Mouse (Mus musculus) lung, adult 2 months (tissue): ENCODE data around the gene Tbc1d15. TPM values are rescaled to one million over a fixed set of nuclear protein-coding genes. Genes with fewer than 3 reads are reported as not detected.

Source experiments
- DNase-seq: peaks from one replicate; pipeline ENCODE4 v3.0.0; 2022
- H3K4me1 ChIP-seq: fragments of 200-500 bp; 2 replicates; pipeline ENCODE4 v1.6.1; 2011; ENCODE audit warnings: low read length; ENCODE audit not compliant: control insufficient read depth, insufficient read depth
- H3K4me3 ChIP-seq: fragments of 200-500 bp; replicated peaks from 2 replicates; pipeline ENCODE3; 2011; ENCODE audit warnings: low read depth, mild to moderate bottlenecking, control low read depth, low read length; ENCODE audit errors: extremely low read depth
- CTCF ChIP-seq: fragments of 200-500 bp; IDR thresholded peaks from 2 replicates; pipeline ENCODE4 v1.5.1; 2011; ENCODE audit warnings: mild to moderate bottlenecking, low read length, control low read depth; ENCODE audit not compliant: insufficient read depth
- POLR2A ChIP-seq: fragments of 200-500 bp; IDR thresholded peaks from 2 replicates; pipeline ENCODE4 v1.6.1; 2011; ENCODE audit warnings: low read depth, mild to moderate bottlenecking, control low read depth, low read length, borderline replicate concordance; ENCODE audit errors: extremely low read depth
- WGBS: fragments of 180-500 bp; shearing (Covaris S2); methylation state at CpG from one replicate; pipeline ENCODE4 v1.1.7; 2018; 5-methylcytosine and 5-hydroxymethylcytosine counted together
- polyA plus RNA-seq: library from polyadenylated mRNA; depleted of rRNA; stranded (reverse); fragments of >200 nt; gene quantifications from 2 replicates; pipeline ENCODE4 v1.2.3, GENCODE M21; 2012; rRNA removed

Tbc1d15 gene
- 5.2 and 12.8 TPM in 2 replicates for polyA plus RNA-seq

- WGBS = under 1% methylated on average over 62 of the region's 67 CpGs
- peak; percentile 95 for DNase-seq
- peaks cover 3% of the 10 kb centered on the region; the same call in 1 of the 2 replicates for H3K4me1 ChIP-seq
- H3K4me3 ChIP-seq = peak within 1 kb of the TSS; percentile 69
- TF ChIP-seq CTCF = no peak
- TF ChIP-seq POLR2A = peak; percentile 90; the same call in 1 of the 2 replicates
Observed at GRCm38 (mm10) chr10:115251088-115251934, at the start of gene Tbc1d15. Gene Tbc1d15 (minus strand): TSS chr10:115251467.

GRCm38 (mm10) chr10:115298683-115299082 lies 47.4 kb upstream of the Tbc1d15 start:
- no peaks in the 10 kb centered on the region for H3K4me1 ChIP-seq
- no peak overlapping the region for H3K4me3 ChIP-seq
- DNase-seq = no peak
- no peak for TF ChIP-seq CTCF
- TF ChIP-seq POLR2A = no peak
- 85% methylated on average over 4 of the region's 4 CpGs for whole genome bisulfite sequencing

- 91% methylated on average over 5 of the region's 5 CpGs for WGBS
- no peak for DNase-seq
- H3K4me1 ChIP-seq = no peaks in the 10 kb centered on the region
- TF ChIP-seq CTCF (no peak), POLR2A (no peak)
- no peak overlapping the region for H3K4me3 ChIP-seq
Observed at GRCm38 (mm10) chr10:115297582-115297981, 46.3 kb upstream of the Tbc1d15 start.

- Histone ChIP-seq H3K4me1 (no peaks in the 10 kb centered on the region), H3K4me3 (no peak overlapping the region)
- TF ChIP-seq POLR2A (no peak), CTCF (0 out of 2 replicates have a peak, but pooled peaks have one; percentile 3)
- 64% methylated on average over 9 of the region's 9 CpGs for WGBS
- DNase-seq = no peak
Observed at GRCm38 (mm10) chr10:115296401-115296935, 45.2 kb upstream of the Tbc1d15 start.

- WGBS = 91% methylated on average over 3 of the region's 3 CpGs
- DNase-seq = no peak
- no peak overlapping the region for H3K4me3 ChIP-seq
- no peak for TF ChIP-seq POLR2A
- TF ChIP-seq CTCF = no peak
- no peaks in the 10 kb centered on the region for H3K4me1 ChIP-seq
Observed at GRCm38 (mm10) chr10:115295162-115295561, 43.9 kb upstream of the Tbc1d15 start.

GRCm38 (mm10) chr10:115294715-115295114 lies 43.4 kb upstream of the Tbc1d15 start:
- WGBS = 93% methylated on average over 7 of the region's 7 CpGs

GRCm38 (mm10) chr10:115293946-115294345 lies 42.7 kb upstream of the Tbc1d15 start:
- Histone ChIP-seq H3K4me1 (no peaks in the 10 kb centered on the region), H3K4me3 (no peak overlapping the region)
- no peak for DNase-seq
- 96% methylated on average over 7 of the region's 7 CpGs for WGBS
- no peak for TF ChIP-seq CTCF
- no peak for TF ChIP-seq POLR2A

More at GRCm38 (mm10) chr10:115294715-115295114, 43.4 kb upstream of the Tbc1d15 start:
- Histone ChIP-seq H3K4me3 (no peak overlapping the region), H3K4me1 (no peaks in the 10 kb centered on the region)
- TF ChIP-seq CTCF = no peak
- no peak for TF ChIP-seq POLR2A
- no peak for DNase-seq

GRCm38 (mm10) chr10:115290671-115291070 lies 39.4 kb upstream of the Tbc1d15 start:
- no peak for DNase-seq
- no peak overlapping the region for H3K4me3 ChIP-seq
- no peak for TF ChIP-seq POLR2A
- no peak for TF ChIP-seq CTCF
- 92% methylated on average over 9 of the region's 9 CpGs for WGBS
- H3K4me1 ChIP-seq = no peaks in the 10 kb centered on the region

GRCm38 (mm10) chr10:115288856-115289255 lies 37.6 kb upstream of the Tbc1d15 start:
- Histone ChIP-seq H3K4me1 (no peaks in the 10 kb centered on the region), H3K4me3 (no peak overlapping the region)
- WGBS = 81% methylated on average over 8 of the region's 8 CpGs
- TF ChIP-seq CTCF = no peak
- no peak for TF ChIP-seq POLR2A
- DNase-seq = no peak
